Comparison of ENCODE assay signal across 8 mouse cellular contexts in genomic region chr4:155345608-155345953, GRCm38 (mm10). TPM values are rescaled to one million over a fixed set of nuclear protein-coding genes. Genes with fewer than 3 reads are reported as not detected.
DNase-seq lines count a peak whose midpoint lies in the region; ATAC-seq lines count a peak whose summit lies in the region.

No protein-coding gene starts in this region.

- peak overlapping the region; percentile 46 for H3K4me3 ChIP-seq in intestine, embryonic 14.5 days (ENCODE audit: low read depth, low read length)
- peak overlapping the region; percentile 44 for H3K4me3 ChIP-seq in stomach, embryonic 16.5 days (replicated peaks; ENCODE audit: low read length)

- peak overlapping the region; percentile 29 for H3K9ac ChIP-seq in intestine, embryonic 14.5 days (ENCODE audit: low read length)
- H3K9ac ChIP-seq in stomach, embryonic 16.5 days (ENCODE audit: low read length), result peak overlapping the region; percentile 53

- peak; percentile 86 for ATAC-seq in intestine, embryonic 14.5 days (replicated peaks; ENCODE audit: low FRiP score, low TSS enrichment, low read depth)
- peak; percentile 79 for ATAC-seq in stomach, embryonic 16.5 days (ENCODE audit: insufficient read depth, low FRiP score)

- H3K36me3 ChIP-seq in intestine, embryonic 14.5 days (ENCODE audit: control insufficient read depth, insufficient read depth, low read length), result no peaks in the 10 kb centered on the region
- H3K36me3 ChIP-seq in stomach, embryonic 16.5 days (ENCODE audit: control insufficient read depth, insufficient read depth, low read length), result no peaks in the 10 kb centered on the region

- H3K4me1 ChIP-seq in intestine, embryonic 14.5 days (replicated peaks; ENCODE audit: control insufficient read depth, insufficient read depth, low read length), result peaks cover 3% of the 10 kb centered on the region; the same call in 1 of the 2 replicates
- peaks cover 10% of the 10 kb centered on the region; the same call in 1 of the 2 replicates for H3K4me1 ChIP-seq in stomach, embryonic 16.5 days (ENCODE audit: control insufficient read depth, insufficient read depth, low read length)

- no peak overlapping the region for H3K27ac ChIP-seq in intestine, embryonic 14.5 days (ENCODE audit: low read depth)
- H3K27ac ChIP-seq in stomach, embryonic 16.5 days (ENCODE audit: low read length), result no peak overlapping the region

- DNase-seq in ovary, postnatal 36 days (ENCODE audit: low spot score), result peak; percentile 18
- no peak for DNase-seq in ovary, postnatal 10 days (ENCODE audit: low spot score)
- peak; percentile 73 for DNase-seq in embryo, embryonic 10.5 days (ENCODE audit: low spot score)
- peak; percentile 13 to 22 for DNase-seq in gastrocnemius, postnatal 36 days
- peak; percentile 78 for DNase-seq in intestine, embryonic 14.5 days (ENCODE audit: low spot score)
- DNase-seq in left cerebral cortex, postnatal 25 days (ENCODE audit: low spot score in 2 of 2), result peak; percentile 89 to 95
- peak; percentile 82 for DNase-seq in mesoderm, embryonic 11.5 days (ENCODE audit: low read depth, low spot score)

- H3K9me3 ChIP-seq in intestine, embryonic 14.5 days (ENCODE audit: control insufficient read depth, low read length), result no peaks in the 10 kb centered on the region
- no peaks in the 10 kb centered on the region for H3K9me3 ChIP-seq in stomach, embryonic 16.5 days (replicated peaks; ENCODE audit: control insufficient read depth, low read length)

- H3K27me3 ChIP-seq in intestine, embryonic 14.5 days (replicated peaks; ENCODE audit: control insufficient read depth, insufficient read depth, low read length), result peaks cover 24% of the 10 kb centered on the region
- peaks cover 10% of the 10 kb centered on the region for H3K27me3 ChIP-seq in stomach, embryonic 16.5 days (ENCODE audit: control insufficient read depth, insufficient read depth, low read length)

- 3% methylated on average over 16 of the region's 16 CpGs for WGBS in intestine, embryonic 14.5 days
- 2% methylated on average over 16 of the region's 16 CpGs for WGBS in stomach, embryonic 16.5 days

- intact Hi-C loops in gastrocnemius, postnatal 36 days (cut with DNase I), result no loop called here
- intact Hi-C loops in left cerebral cortex, postnatal 25 days (cut with DNase I), result no loop called here

- H3K4me2 ChIP-seq in intestine, embryonic 14.5 days (ENCODE audit: low read length), result peak overlapping the region; percentile 73
- H3K4me2 ChIP-seq in stomach, embryonic 16.5 days (ENCODE audit: low read depth, low read length), result peak overlapping the region; percentile 78

RNA-seq across cellular contexts. Expression of gene Prkcz, which starts 15.6 kb away (rescaled TPM):
- 1 to 10 TPM in 1 of 2 experiments, under 1 TPM in 1; 0.87 to 1.2 TPM for total RNA-seq in gastrocnemius, postnatal 36 days (2021)
- 21.9 and 24.1 TPM in 2 replicates for polyA plus RNA-seq in intestine, embryonic 14.5 days (2014; fragmentation: Nextera tagmentation; extraction: Ambion mirVana)
- 100 to 1,000 TPM; 218 to 220 TPM for total RNA-seq in left cerebral cortex, postnatal 25 days (2021)
- polyA plus RNA-seq in stomach, embryonic 16.5 days (2015; fragmentation: Nextera tagmentation; extraction: Ambion mirVana), result 16.7 and 16.8 TPM in 2 replicates

RNA-seq across cellular contexts. Expression of gene Gabrd, which starts 52.3 kb away (rescaled TPM):
- under 1 TPM; 0.23 to 0.25 TPM for total RNA-seq in gastrocnemius, postnatal 36 days (2021)
- 0.18 TPM in 1 of 2 replicates, not detected in the other for polyA plus RNA-seq in intestine, embryonic 14.5 days (2014; fragmentation: Nextera tagmentation; extraction: Ambion mirVana)
- total RNA-seq in left cerebral cortex, postnatal 25 days (2021), result 10 to 100 TPM; 73.4 to 78.2 TPM
- 0.23 TPM in 1 of 2 replicates, not detected in the other for polyA plus RNA-seq in stomach, embryonic 16.5 days (2015; fragmentation: Nextera tagmentation; extraction: Ambion mirVana)

Comparison
In these comparisons a context has a peak if more than half of its experiments do, and no peak if none do; other contexts are left out.
1. RNA of gene Prkcz, which starts 15.6 kb away (total RNA-seq): 218 to 220 TPM in left cerebral cortex, postnatal 25 days; 0.87 to 1.2 TPM in gastrocnemius, postnatal 36 days; every median in the first group is over 100 times any median in the second.
2. RNA of gene Gabrd, which starts 52.3 kb away (total RNA-seq): 73.4 to 78.2 TPM in left cerebral cortex, postnatal 25 days; 0.23 to 0.25 TPM in gastrocnemius, postnatal 36 days; every median in the first group is over 10 times any median in the second.